Mouse (Mus musculus) liver, adult 2 months (tissue): ENCODE measurements around the gene Tspan10. TPM values are rescaled to one million over a fixed set of nuclear protein-coding genes. Genes with fewer than 3 reads are reported as not detected.

ENCODE experiments used
- DNase-seq: peaks from one replicate; pipeline ENCODE4 v3.0.0-alpha.2; 2011; ENCODE audit warnings: low read depth, low spot score; ENCODE audit errors: extremely low read depth
- H3K27ac ChIP-seq: fragments of 200-500 bp; replicated peaks from 2 replicates; pipeline ENCODE4 v1.5.1; 2012; ENCODE audit warnings: low read depth, mild to moderate bottlenecking, control low read depth, inconsistent platforms, low read length; ENCODE audit not compliant: insufficient read depth
- H3K27me3 ChIP-seq: fragments of 200-500 bp; 2 replicates; pipeline ENCODE4 v1.6.1; 2012; ENCODE audit warnings: mild to moderate bottlenecking, moderate library complexity, low read length, inconsistent platforms; ENCODE audit not compliant: control insufficient read depth, insufficient read depth
- H3K36me3 ChIP-seq: fragments of 200-500 bp; 2 replicates; pipeline ENCODE4 v1.6.1; 2012; ENCODE audit warnings: low read length, inconsistent platforms; ENCODE audit not compliant: control insufficient read depth, insufficient read depth
- H3K4me1 ChIP-seq: fragments of 200-500 bp; 2 replicates; pipeline ENCODE4 v1.6.1; 2011; ENCODE audit warnings: low read length; ENCODE audit not compliant: control insufficient read depth, insufficient read depth
- H3K4me3 ChIP-seq: fragments of 200-500 bp; 2 replicates; pipeline ENCODE4 v1.5.1; 2011; ENCODE audit warnings: low read depth, mild to moderate bottlenecking, control low read depth, low read length, moderate library complexity; ENCODE audit not compliant: insufficient read depth
- H3K79me2 ChIP-seq: fragments of 200-500 bp; 2 replicates; pipeline ENCODE4 v1.6.1; 2012; ENCODE audit warnings: inconsistent platforms, mild to moderate bottlenecking, low read length, moderate library complexity; ENCODE audit not compliant: control insufficient read depth, insufficient read depth
- H3K9ac ChIP-seq: fragments of 200-500 bp; 2 replicates; pipeline ENCODE4 v1.6.1; 2012; ENCODE audit warnings: low read depth, mild to moderate bottlenecking, control low read depth, inconsistent platforms, low read length
- CTCF ChIP-seq: fragments of 200-500 bp; IDR thresholded peaks from 2 replicates; pipeline ENCODE4 v1.5.1; 2011; ENCODE audit warnings: low read depth, low read length, control low read depth
- POLR2A ChIP-seq: fragments of 200-500 bp; IDR thresholded peaks from 2 replicates; pipeline ENCODE4 v1.6.1; 2011; ENCODE audit warnings: low read length, control low read depth; ENCODE audit not compliant: insufficient read depth; ENCODE audit errors: extremely low read depth
- WGBS: fragments of 180-500 bp; shearing (Covaris S2); methylation state at CpG from one replicate; pipeline ENCODE4 v1.1.7; 2018; 5-methylcytosine and 5-hydroxymethylcytosine counted together
- polyA plus RNA-seq: library from polyadenylated mRNA; depleted of rRNA; stranded (reverse); fragments of >200 nt; gene quantifications from 2 replicates; pipeline ENCODE4 v1.2.3, GENCODE M21; 2012
- total RNA-seq: library from RNA; depleted of rRNA; stranded (reverse); fragments of >200 nt; gene quantifications from 2 replicates; pipeline ENCODE4 v1.2.3, GENCODE M21; 2014

The Tspan10 gene
- total and polyA plus RNA-seq, 2 experiments: 0.05 TPM; not detected in 1

GRCm38 (mm10) chr11:120455413-120455812 lies 13.0 kb downstream of the Tspan10 start:
- DNase-seq: no peak
- TF ChIP-seq CTCF (no peak), POLR2A (no peak)
- H3K79me2 ChIP-seq: 0 out of 2 replicates have a peak, but pooled peaks cover 6% of the 10 kb centered on the region
- no peak overlapping the region for H3K4me3 ChIP-seq
- H3K9ac ChIP-seq: no peak overlapping the region
- peaks cover 4% of the 10 kb centered on the region; the same call in 1 of the 2 replicates for H3K4me1 ChIP-seq
- no peaks in the 10 kb centered on the region for H3K27me3 ChIP-seq
- WGBS: 97% methylated on average over 7 of the region's 7 CpGs
- no peaks in the 10 kb centered on the region for H3K36me3 ChIP-seq
- no peak overlapping the region for H3K27ac ChIP-seq

GRCm38 (mm10) chr11:120457370-120457769 lies 14.9 kb downstream of the Tspan10 start:
- peak overlapping the region; percentile 76 for H3K4me3 ChIP-seq
- H3K27me3 ChIP-seq: no peaks in the 10 kb centered on the region
- peak overlapping the region; percentile 74 for H3K27ac ChIP-seq
- H3K36me3 ChIP-seq: no peaks in the 10 kb centered on the region
- no peak for TF ChIP-seq CTCF
- TF ChIP-seq POLR2A: no peak
- H3K79me2 ChIP-seq: 0 out of 2 replicates have a peak, but pooled peaks cover 6% of the 10 kb centered on the region
- peak; percentile 66 for DNase-seq
- H3K4me1 ChIP-seq: peaks cover 4% of the 10 kb centered on the region; the same call in 1 of the 2 replicates
- peak overlapping the region; percentile 88 for H3K9ac ChIP-seq
- WGBS: 5% methylated on average over 14 of the region's 14 CpGs

- Histone ChIP-seq H3K9ac (peak within 1 kb of the TSS; percentile 88), H3K79me2 (0 out of 2 replicates have a peak, but pooled peaks cover 6% of the 10 kb centered on the region), H3K27me3 (no peaks in the 10 kb centered on the region), H3K4me1 (peaks cover 4% of the 10 kb centered on the region; the same call in 1 of the 2 replicates), H3K4me3 (peak within 1 kb of the TSS; percentile 76), H3K36me3 (no peaks in the 10 kb centered on the region), H3K27ac (peak within 1 kb of the TSS; percentile 74)
- DNase-seq: peak; percentile 79
- TF ChIP-seq POLR2A (peak; percentile 61; the same call in 1 of the 2 replicates), CTCF (no peak)
- WGBS: 4% methylated on average over 62 of the region's 62 CpGs
These were observed 15.6 kb downstream of the Tspan10 start, which contains the start of the genes Oxld1 and Ccdc137 for GRCm38 (mm10) chr11:120457772-120458751. Oxld1 (minus strand) TSS chr11:120458068. Ccdc137 (plus strand) TSS chr11:120458115.

GRCm38 (mm10) chr11:120458847-120459597 lies 16.6 kb downstream of the Tspan10 start:
- Histone ChIP-seq H3K27ac (no peak overlapping the region), H3K9ac (peak overlapping the region; percentile 88), H3K27me3 (no peaks in the 10 kb centered on the region), H3K79me2 (0 out of 2 replicates have a peak, but pooled peaks cover 6% of the 10 kb centered on the region), H3K36me3 (no peaks in the 10 kb centered on the region), H3K4me3 (no peak overlapping the region), H3K4me1 (peaks cover 4% of the 10 kb centered on the region; the same call in 1 of the 2 replicates)
- TF ChIP-seq POLR2A (no peak), CTCF (peak; percentile 57; the same call in 1 of the 2 replicates)
- DNase-seq: no peak
- 44% methylated on average over 6 of the region's 6 CpGs for WGBS

- Histone ChIP-seq H3K4me3 (no peak overlapping the region), H3K9ac (no peak overlapping the region), H3K36me3 (no peaks in the 10 kb centered on the region), H3K27me3 (no peaks in the 10 kb centered on the region), H3K27ac (no peak overlapping the region), H3K79me2 (peaks cover 13% of the 10 kb centered on the region), H3K4me1 (peaks cover 13% of the 10 kb centered on the region)
- DNase-seq: no peak
- WGBS: 94% methylated on average over 2 of the region's 2 CpGs
- TF ChIP-seq POLR2A: no peak
- TF ChIP-seq CTCF: no peak
These were observed 21.1 kb downstream of the Tspan10 start for GRCm38 (mm10) chr11:120463536-120463935.
